Mouse (Mus musculus): Measurements from ENCODE around the gene Tpx2.

Gene Tpx2

DNA sequence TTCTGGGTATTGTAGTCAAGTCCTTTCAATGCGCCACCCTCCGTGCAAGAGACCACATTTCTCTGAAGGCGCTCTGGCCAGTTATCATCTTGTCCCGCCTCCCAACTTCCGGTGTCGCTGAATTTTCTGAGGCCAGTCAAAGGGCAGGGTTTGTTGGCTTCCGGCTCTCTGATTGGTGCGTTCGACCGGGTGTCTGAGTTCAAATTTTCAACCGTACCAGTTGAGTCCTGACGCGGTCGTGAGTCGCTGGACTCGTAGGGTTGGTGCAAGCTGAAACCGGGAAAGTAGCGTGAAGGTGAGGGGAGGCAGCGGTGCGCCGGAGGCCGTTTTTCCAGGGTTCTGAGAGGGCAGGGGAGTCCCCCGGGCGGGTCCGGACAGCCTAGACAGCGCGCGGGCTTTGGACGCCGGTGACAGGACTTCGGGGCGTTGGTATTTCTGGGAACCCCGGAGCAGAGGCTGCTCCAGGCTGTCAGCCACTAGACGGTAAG is at the start of gene Tpx2:
Tpx2 (plus strand) TSS at position 150 of the 488 bp plus-strand sequence.
- peak; percentile 97 for DNase-seq (ENCODE audit: low spot score in 2 of 2)

GRCm38 (mm10) chr2:152799954-152800761 is 47.6 kb upstream of the Tpx2 start:
- no peak for DNase-seq (ENCODE audit: low spot score in 2 of 2)

DNA sequence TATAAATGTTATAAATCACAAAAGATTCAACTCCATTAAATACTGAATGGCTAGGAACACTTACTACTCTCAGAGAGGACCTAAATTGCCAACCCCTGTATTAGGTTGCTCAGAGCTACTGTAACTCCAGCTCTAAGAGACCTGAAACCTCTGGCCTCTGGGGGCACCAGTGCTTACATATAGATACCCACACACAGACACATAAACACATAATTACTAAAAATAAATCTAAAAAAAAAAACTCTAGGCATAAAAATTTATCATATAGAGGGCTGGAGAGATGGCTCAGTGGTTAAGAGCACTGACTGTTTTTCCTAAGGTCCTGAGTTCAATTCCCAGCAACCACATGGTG is 47.0 kb upstream of the Tpx2 start:
- no peak for DNase-seq (ENCODE audit: low spot score in 2 of 2)

DNA sequence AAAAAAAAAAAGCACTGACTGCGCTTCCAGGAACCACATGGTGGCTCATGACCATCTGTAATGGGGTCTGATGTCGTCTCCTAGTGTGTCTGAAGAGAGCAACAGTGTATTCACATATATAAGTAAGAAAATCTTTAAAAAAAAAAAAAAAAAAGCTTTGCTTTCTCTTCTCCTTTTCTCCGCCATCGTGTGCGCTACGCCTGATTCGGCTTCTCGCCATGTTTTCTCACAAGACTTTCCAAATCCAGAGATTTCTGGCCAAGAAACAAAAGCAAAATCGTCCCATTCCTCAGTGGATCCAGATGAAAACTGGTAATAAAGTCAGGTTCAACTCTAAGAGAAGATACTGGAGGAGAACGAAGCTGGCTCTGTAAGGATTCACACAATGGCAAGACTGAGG is 45.5 kb upstream of the Tpx2 start:
- no peak for DNase-seq (ENCODE audit: low spot score in 2 of 2)

DNA sequence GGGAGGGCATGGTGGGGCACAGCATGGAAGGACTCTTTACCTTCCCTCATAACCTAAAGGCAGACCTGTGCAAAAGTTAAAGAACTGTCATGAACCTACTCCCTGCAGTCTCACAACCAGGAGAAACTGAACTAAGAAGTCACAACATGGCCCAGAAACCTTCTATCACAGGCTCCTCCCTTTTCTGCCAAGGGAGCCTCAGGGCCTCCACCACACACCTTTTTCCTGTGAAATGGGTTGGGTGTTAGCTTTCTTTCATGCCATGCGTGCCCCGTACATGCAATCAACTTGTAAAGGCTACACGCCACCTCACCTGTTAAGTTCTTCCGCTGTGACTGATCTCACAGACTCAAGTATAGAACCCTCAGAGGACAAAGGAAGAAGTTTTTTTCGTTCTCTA is 44.7 kb upstream of the Tpx2 start:
- no peak for DNase-seq (ENCODE audit: low spot score in 2 of 2)

DNA sequence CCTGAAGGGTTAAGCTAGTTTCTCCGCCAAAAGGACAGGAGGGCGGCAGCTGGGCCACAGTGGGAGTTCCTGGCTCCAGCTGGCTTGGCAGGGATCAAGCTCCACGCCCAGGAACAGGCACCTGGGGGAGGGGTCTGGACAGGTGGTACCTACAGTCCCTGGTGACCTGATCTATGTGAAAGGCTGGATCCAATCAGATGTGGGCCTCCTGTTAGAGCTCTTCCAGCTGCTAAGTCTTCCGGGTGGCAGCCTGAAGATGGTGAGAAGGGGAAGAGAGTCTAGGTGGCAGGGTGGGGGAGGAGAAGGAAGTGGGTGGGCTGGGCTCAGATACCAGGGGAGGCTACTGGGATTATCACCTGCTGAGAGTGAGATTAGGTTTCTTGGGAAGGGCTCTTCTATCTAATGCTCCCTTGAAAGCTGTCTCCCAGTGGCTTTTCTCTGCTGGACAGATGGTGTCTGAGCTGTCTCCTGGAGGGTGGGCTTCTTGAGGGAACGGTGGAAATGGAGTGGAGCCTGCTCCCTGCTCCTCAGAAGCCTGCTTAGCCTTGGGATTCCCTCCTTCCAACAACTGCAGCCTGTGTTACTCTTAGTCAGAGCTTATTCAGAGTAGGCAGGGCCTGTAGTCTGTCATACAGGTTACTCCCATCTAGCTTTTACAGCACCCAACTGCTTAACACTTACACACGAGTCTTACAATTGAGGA is 43.2 kb upstream of the Tpx2 start:
- no peak for DNase-seq (ENCODE audit: low spot score in 2 of 2)

DNA sequence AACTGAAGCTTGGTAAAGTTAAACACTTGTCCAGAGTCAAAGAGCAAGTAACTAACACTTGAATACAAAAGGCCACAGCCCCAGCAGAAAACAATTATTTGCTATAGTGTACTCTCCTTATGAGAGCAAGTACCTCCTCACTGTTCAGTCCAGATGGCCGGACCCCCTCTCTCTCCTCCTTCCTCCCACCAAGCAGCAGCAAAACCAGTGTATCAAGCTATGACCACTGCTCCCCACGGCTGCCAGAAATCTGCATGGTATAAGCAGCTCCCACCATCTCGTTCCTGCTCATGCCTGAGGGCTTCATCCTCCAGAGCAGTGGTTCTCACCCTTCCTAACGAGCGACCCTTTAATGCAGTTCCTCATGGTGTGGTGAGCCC is 42.7 kb upstream of the Tpx2 start:
- DNase-seq (ENCODE audit: low spot score in 2 of 2): no peak

- DNase-seq (ENCODE audit: low spot score in 2 of 2): no peak
Observed at GRCm38 (mm10) chr2:152806037-152806436, 41.7 kb upstream of the Tpx2 start.

GRCm38 (mm10) chr2:152808178-152808577 is 39.6 kb upstream of the Tpx2 start:
- no peak for DNase-seq (ENCODE audit: low spot score in 2 of 2)

DNA sequence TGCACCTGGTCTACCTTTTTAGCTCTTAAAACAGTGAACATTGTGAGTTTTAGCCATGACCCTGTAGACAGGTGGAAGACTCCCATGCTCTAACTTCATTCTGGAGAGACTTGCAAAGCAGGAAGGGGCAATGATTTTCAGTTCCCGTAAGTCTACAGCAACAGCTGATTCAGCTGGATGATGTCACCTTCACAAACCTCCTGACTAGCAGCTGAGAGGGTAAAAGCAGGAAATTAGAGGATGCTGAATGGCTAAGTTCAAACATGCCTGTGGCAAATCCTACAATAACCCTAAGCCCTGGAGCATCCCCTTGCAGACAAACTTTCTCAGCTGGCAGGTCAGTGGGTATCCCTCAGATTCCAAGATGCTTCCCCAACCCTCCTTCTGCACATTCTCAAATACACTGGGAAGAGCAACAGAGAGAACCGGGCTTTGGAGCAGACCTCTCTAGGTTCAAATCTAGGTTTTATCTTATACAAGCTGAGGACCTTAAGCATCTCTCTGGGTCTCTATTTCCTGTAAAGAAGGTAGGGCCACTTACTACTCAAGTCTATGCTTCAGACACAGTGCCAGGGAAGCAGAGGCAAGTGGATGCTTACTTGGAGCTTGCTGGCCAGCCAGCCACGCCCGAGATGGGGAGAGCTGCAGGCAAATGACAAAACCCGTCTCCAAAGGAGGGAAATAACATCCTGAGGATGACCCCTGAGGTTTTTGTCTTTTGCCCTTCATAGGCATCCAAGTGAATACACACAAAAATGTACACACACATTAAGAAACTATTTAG is 37.4 kb upstream of the Tpx2 start:
- DNase-seq (ENCODE audit: low spot score in 2 of 2): no peak

GRCm38 (mm10) chr2:152811336-152812165 is 36.2 kb upstream of the Tpx2 start:
- DNase-seq (ENCODE audit: low spot score in 2 of 2): no peak

- DNase-seq (ENCODE audit: low spot score in 2 of 2): no peak
Observed at GRCm38 (mm10) chr2:152813232-152813631, 34.5 kb upstream of the Tpx2 start.

GRCm38 (mm10) chr2:152814213-152814874 is 33.4 kb upstream of the Tpx2 start:
- no peak for DNase-seq (ENCODE audit: low spot score in 2 of 2)

DNA sequence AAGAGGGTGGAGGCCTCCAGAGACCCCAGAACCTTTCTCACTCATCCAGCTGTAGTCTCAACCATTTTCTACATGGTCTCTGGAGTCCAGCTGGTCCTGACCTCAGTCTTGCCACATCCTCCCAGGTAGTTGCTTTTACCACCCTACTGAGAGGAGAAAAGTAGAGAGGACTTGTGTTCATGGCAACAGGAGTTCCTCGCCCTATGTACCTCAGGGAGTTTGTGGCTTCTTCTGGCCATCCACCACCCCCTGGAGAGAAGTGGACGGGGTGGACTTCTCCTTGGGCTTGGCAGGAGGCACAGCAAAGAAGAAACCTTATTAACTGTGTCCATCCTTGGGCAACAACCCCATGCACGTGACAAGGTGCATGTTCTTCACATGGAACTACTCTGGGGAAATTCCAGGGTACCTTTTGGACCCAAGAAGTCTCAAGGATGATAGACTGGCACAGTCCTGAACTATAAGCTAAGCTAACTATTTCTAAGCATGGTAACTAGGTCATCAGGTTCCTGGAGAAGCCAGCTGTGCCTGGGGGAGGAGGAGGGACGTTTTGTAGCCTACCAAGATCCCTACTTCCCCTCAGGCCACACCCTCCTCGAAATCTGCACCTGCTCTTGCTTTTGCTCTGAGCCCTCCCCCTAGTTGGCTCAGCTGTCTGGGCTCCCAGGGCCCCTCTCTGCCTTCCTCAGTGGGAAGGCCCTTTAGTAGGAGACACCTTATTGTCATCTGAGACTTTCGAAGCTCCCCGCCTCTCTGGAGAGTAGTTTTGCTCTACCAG is 31.7 kb upstream of the Tpx2 start:
- DNase-seq (ENCODE audit: low spot score in 2 of 2): no peak

GRCm38 (mm10) chr2:152816657-152817348 is 31.0 kb upstream of the Tpx2 start:
- no peak for DNase-seq (ENCODE audit: low spot score in 2 of 2)

- DNase-seq (ENCODE audit: low spot score in 2 of 2): no peak
Observed at GRCm38 (mm10) chr2:152817596-152818291, 30.0 kb upstream of the Tpx2 start.

DNA sequence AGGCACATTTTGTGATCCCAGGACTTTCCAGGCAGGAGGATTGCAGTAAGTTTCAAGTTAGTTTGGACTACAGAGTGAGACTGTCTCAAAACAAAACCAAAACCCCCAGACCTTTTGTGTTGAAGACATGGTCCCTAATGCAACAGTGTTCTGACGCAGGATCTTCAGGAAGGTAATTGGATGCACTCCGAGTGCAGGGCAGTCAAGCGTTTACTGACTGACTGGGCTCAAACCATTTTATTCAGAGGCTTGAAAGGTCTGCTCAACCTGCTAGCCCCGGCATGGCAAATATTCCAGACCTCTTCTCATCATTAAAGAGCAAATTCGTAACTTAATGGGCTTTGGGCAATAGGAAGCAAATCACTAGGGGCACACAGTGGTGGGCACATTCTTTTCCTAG is 29.1 kb upstream of the Tpx2 start:
- no peak for DNase-seq (ENCODE audit: low spot score in 2 of 2)

- no peak for DNase-seq (ENCODE audit: low spot score in 2 of 2)
Observed at GRCm38 (mm10) chr2:152819097-152819624, 28.6 kb upstream of the Tpx2 start.

GRCm38 (mm10) chr2:152819926-152820325 is 27.8 kb upstream of the Tpx2 start:
- DNase-seq (ENCODE audit: low spot score in 2 of 2): no peak
